Mouse (Mus musculus): ENCODE measurements around the gene Olfr661.

Gene Olfr661

DNA sequence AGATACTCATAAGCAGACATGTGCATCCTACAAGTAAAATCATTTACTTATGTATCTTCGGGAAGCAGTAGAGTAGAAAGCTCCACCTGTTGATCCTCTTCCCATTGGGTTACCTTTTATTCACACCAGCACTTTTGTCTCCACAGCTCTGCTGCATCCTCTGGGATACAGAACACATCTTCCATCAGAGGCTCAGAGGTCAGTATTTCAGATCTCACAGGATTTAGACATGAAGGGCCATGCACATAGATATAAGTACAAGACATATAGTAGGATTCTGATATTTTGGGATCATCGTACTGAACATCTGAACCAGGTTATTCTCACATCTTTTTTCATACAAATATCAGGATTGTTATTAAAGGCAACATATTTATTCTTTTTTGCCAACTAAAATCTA, at the start of gene Olfr661:
TSS of gene Olfr661 (plus strand) at position 301 of the 400 bp plus-strand sequence.
- DNase-seq (ENCODE audit: low spot score in 2 of 2) = no peak

GRCm38 (mm10) chr7:104646841-104647482, 39.3 kb upstream of the Olfr661 start, which contains the start of gene Olfr658:
Gene Olfr658 (minus strand): TSS chr7:104647305.
- DNase-seq (ENCODE audit: low spot score in 2 of 2) = peak; percentile 10 to 30

- DNase-seq (ENCODE audit: low spot score in 2 of 2) = no peak
These were observed 19.8 kb upstream of the Olfr661 start, which contains the start of gene Olfr659 for GRCm38 (mm10) chr7:104666453-104666852. Gene Olfr659 (plus strand): TSS chr7:104666753.
